Mouse (Mus musculus) megakaryocyte, embryonic 14.5 days (primary cell): ENCODE measurements around the gene Gja5.

ENCODE experiments used
- FLI1 ChIP-seq: IDR thresholded peaks from 2 replicates; pipeline ENCODE4 v1.6.1; 2012; ENCODE audit warnings: low read length, inconsistent platforms, mixed read lengths
- GATA1 ChIP-seq: IDR thresholded peaks from 3 replicates; pipeline ENCODE4 v1.6.1; 2012; ENCODE audit warnings: mixed read lengths, low read length, inconsistent platforms, borderline replicate concordance

DNA sequence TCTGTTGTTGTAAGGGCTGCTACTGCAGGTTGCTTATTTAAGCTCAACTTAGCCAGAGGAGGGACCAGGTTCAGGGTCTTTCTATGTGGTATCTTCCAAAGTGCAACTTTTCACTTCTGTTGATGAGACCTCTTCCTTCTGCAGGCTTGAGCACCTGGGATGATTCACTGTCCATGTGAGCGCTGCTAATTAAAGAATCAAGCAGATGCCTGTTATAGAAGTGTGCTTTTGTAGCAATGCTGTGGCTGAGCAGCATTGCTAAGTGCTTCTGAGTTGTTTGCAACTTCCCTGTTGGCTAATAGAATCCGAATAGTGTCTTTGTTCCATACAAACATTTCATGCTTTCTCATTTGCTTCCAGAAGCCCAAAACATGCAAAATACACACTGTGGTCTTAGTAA is 34.2 kb upstream of the Gja5 start:
- TF ChIP-seq GATA1, result no peak
- TF ChIP-seq FLI1, result no peak
